Mouse (Mus musculus) ovary, postnatal 36 days (tissue): ENCODE results near the gene Prl2c5.
"Not testable (repeated sequence)": the region's sequence is repeated elsewhere in the genome, so short reads cannot be mapped to it uniquely, and the experiment has no call there.

Experiments
- DNase-seq: peaks from one replicate; pipeline ENCODE4 v3.0.0; 2022; ENCODE audit warnings: low spot score, mixed read lengths

Prl2c5 gene

GRCm38 (mm10) chr13:13182415-13182814 is at the start of gene Prl2c5:
TSS of gene Prl2c5 (plus strand) at chr13:13182715.
- not testable (repeated sequence) for DNase-seq

- DNase-seq: not testable (repeated sequence)
Measured at GRCm38 (mm10) chr13:13162777-13163485, 19.6 kb upstream of the Prl2c5 start.

DNA sequence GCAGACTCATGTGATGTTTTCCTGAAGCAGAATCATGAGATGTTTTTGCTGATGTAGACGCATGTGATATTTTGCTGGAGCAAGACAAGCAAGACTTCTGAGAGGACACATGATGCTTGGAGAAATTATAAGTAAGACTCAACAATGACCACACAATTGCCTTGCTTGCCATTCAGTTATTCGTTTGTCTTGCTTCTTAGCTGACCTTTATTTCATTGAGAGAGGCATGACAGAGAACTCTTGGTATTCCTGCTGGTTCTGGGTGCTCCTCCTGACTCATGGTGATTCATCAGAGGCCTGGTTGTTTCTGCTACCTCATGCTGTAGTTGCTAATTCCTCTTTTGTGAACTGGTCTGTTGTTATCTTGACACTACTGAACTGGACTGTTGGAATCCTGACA is 13.9 kb upstream of the Prl2c5 start:
- DNase-seq: not testable (repeated sequence)

DNA sequence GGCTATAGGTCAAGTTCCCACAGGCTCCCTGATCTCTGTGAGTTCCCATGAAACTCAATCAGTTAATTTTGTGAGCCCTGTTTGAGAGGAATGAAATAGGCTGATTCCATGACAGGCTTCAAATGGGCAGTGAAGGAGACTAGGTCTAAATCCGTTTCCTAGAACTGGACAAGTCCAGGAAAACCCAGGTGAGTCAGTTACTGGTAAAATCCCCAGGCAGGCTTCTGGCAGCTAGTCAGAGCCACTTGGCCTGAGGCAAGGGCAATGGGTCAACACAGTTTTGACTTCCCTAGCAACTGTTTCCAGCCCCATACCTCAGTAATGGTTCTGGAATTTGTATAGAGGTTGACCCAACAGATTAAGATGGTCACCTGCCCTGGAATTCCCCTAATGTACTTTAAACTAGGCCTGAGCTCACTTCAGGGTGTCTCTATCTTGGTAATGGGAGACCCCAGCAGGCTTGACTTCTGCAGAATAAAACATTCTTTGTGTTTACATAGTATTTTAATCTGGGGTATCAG is 8.8 kb upstream of the Prl2c5 start:
- DNase-seq: not testable (repeated sequence)

DNA sequence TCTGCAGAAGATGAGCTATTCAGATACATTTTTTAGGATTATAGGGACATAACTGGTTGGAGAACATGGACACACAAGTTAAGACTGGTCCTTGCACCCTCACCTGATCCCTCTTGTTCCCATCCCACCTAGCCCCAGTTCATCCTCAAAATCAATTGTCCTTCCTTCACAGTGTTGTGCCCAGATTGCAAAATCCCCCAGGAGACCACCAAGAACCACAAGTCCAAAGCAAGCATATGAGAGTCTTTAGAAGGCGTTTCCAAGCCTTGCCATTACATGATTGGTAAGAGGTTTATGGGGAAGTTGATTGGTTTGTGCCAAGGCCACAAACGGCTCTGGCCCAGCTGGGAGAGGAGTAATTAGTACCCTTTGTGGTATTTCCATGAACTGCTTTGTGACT is 6.8 kb upstream of the Prl2c5 start:
- not testable (repeated sequence) for DNase-seq

DNA sequence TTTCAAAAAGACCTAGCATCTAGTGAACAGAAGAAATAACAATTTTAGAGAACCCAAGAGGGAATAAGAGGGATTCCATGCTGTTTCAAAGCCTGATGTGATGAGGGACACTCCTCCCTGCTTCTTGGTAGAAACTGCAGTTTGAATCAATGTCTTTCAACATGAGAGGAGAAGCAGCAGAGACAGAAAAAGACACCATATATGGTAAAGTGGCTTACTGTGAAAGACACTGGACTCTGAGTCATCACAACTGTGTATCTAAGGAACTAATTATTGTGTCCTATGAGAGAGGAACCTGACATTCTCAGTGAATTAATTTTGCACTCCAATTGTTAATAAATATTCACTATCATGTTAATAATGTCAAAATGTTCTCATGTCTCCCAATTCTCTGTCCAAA is 28.7 kb downstream of the Prl2c5 start:
- DNase-seq: not testable (repeated sequence)

- DNase-seq: not testable (repeated sequence)
Measured at GRCm38 (mm10) chr13:13216363-13216762, 33.8 kb downstream of the Prl2c5 start.

DNA sequence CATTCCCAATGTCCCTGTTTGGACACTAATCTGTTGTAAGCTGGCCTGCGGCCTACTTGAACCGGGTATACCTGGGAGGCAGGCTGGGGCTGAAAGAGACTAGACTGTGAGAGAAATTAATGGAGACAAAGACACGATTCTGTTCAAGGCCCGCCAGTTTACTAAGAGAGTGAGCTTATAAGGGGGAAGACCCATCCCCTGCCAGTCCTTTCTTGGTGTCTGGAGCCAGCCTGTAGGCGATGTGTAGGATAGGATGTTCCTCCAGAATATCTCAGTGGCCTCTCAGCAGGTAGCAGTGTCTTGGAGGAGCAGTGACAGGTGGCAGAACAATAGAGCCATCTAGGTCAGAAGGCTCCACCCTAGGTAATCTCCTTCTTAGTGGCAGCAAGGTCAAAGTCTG is 37.7 kb downstream of the Prl2c5 start:
- DNase-seq: not testable (repeated sequence)

GRCm38 (mm10) chr13:13237456-13237855 is 54.9 kb downstream of the Prl2c5 start:
- DNase-seq: peak; percentile 8
